Comparison of ENCODE assay signal across 9 mouse cellular contexts in the genomic region with DNA sequence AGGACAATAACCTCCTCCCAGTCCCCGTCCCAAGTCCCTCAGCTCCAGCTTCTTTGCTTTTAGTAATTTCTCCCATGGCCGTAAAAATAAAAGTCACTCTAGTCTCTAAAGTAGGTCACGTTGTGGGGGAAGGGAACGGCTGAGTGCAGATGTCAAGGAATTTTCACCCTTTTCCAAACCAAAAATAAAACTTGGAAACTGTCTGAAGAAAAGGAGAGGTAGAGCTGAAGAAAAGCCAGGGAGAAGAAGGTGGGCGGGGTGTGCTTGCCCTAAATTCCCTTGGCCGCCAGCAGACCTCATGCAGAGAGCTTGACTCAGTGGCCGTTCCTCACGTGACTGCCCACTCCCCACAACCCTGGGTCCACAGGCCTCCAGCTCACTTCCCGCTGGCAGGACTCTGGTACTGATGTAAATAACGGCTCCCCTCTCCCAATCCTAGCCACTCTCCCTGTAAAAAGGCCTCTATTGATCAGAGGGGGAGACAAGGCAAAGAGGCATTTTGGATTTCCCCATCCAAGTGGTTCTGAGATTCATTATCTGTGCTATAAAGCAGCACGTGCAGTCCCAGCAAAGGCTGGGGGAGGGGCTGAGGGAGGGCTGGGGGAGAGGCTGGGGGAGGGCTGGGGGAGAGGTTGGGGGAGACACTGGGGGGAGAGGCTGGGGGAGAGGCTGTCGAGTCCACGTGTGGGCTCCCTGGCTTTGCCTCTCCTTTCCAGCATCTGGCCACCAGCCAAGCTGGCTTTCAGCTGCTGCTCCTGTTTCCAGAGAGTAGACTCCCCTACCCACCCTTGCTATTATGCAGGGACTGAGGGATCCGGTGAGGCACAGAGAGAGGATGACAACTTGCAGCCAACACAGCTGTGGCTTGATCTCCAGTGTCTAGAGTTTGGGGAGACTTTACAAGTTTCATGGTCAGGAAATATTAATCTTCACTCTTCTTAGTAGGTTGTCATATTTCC. TPM values are rescaled to one million over a fixed set of nuclear protein-coding genes. Genes with fewer than 3 reads are reported as not detected.
DNase-seq lines count a peak whose midpoint lies in the region; ATAC-seq lines count a peak whose summit lies in the region.
"Had no signal": no experiment of that assay in that cellular context is flagged by ENCODE, and none has a peak within 500 bp of the region (broad histone marks: within the 10 kb centered on the region; RNA-seq: fewer than 3 reads in every experiment).

No protein-coding gene starts in this region.

- peaks cover 52% of the 10 kb centered on the region for H3K4me1 ChIP-seq in forebrain, embryonic 12.5 days
- H3K4me1 ChIP-seq in hindbrain, embryonic 12.5 days: peaks cover 35% of the 10 kb centered on the region
- H3K4me1 ChIP-seq in limb, embryonic 10.5 days: peaks cover 53% of the 10 kb centered on the region

- ATAC-seq in forebrain, embryonic 12.5 days (ENCODE audit: low FRiP score): peak; percentile 84
- ATAC-seq in hindbrain, embryonic 12.5 days (ENCODE audit: low FRiP score): peak; percentile 81

- no peaks in the 10 kb centered on the region for H3K9me3 ChIP-seq in forebrain, embryonic 12.5 days
- no peaks in the 10 kb centered on the region for H3K9me3 ChIP-seq in hindbrain, embryonic 12.5 days (replicated peaks)
- H3K9me3 ChIP-seq in limb, embryonic 10.5 days (replicated peaks): no peaks in the 10 kb centered on the region

- H3K27ac ChIP-seq in forebrain, embryonic 12.5 days: peak overlapping the region; percentile 81
- H3K27ac ChIP-seq in hindbrain, embryonic 12.5 days: peak overlapping the region; percentile 77
- peak overlapping the region; percentile 84 for H3K27ac ChIP-seq in limb, embryonic 10.5 days

- H3K27me3 ChIP-seq in forebrain, embryonic 12.5 days: no peaks in the 10 kb centered on the region
- H3K27me3 ChIP-seq in hindbrain, embryonic 12.5 days: no peaks in the 10 kb centered on the region
- H3K27me3 ChIP-seq in limb, embryonic 10.5 days (ENCODE audit: low read depth, poor library complexity, severe bottlenecking): no peaks in the 10 kb centered on the region

- H3K9ac ChIP-seq in forebrain, embryonic 12.5 days: no peak overlapping the region
- no peak overlapping the region for H3K9ac ChIP-seq in hindbrain, embryonic 12.5 days

- 17% methylated on average over 14 of the region's 14 CpGs for WGBS in forebrain, embryonic 12.5 days
- WGBS in hindbrain, embryonic 12.5 days: 19% methylated on average over 14 of the region's 14 CpGs
- 24% methylated on average over 14 of the region's 14 CpGs for WGBS in limb, embryonic 10.5 days

- H3K4me2 ChIP-seq in forebrain, embryonic 12.5 days: 0 out of 2 replicates have a peak overlapping the region, but pooled peaks have one; percentile 10
- H3K4me2 ChIP-seq in hindbrain, embryonic 12.5 days (replicated peaks): no peak overlapping the region; the same call in 1 of the 2 replicates

- no peak overlapping the region for H3K4me3 ChIP-seq in forebrain, embryonic 12.5 days (replicated peaks)
- H3K4me3 ChIP-seq in hindbrain, embryonic 12.5 days: no peak overlapping the region
- H3K4me3 ChIP-seq in limb, embryonic 10.5 days: peak overlapping the region; percentile 16; the same call in 1 of the 2 replicates
- H3K4me3 ChIP-seq: erythroblast, embryonic 14.5 days had no signal

- peak; percentile 65 for DNase-seq in adrenal gland, adult 2 months
- no peak for DNase-seq in adrenal gland, adult 8-10 months
- peak; percentile 75 for DNase-seq in 3T3-L1 (ENCODE audit: low read depth, low spot score)
- DNase-seq in limb, embryonic 10.5 days (ENCODE audit: low spot score): peak; percentile 60
- peak; percentile 31 for DNase-seq in ovary, adult 18-20 months (ENCODE audit: low spot score)
- no peak for DNase-seq in thymus, postnatal 0 days (ENCODE audit: low spot score)

- 0 out of 2 replicates have a peak, but pooled peaks cover 3% of the 10 kb centered on the region for H3K36me3 ChIP-seq in forebrain, embryonic 12.5 days (replicated peaks)
- H3K36me3 ChIP-seq in hindbrain, embryonic 12.5 days: no peaks in the 10 kb centered on the region
- H3K36me3 ChIP-seq in limb, embryonic 10.5 days: peaks cover 11% of the 10 kb centered on the region

RNA-seq across cellular contexts. Expression of gene Ier5, which starts 7.3 kb away (rescaled TPM):
- 10 to 100 TPM in 1 of 2 experiments, 1 to 10 TPM in 1; 6.3 to 10.7 TPM for total RNA-seq in adrenal gland, adult 2 months (2021)
- 13.9 and 21.4 TPM in 2 replicates for polyA plus RNA-seq in adrenal gland, adult 2 months (2012; rRNA removed)
- 10 to 100 TPM in 3 of 4 experiments, 1 to 10 TPM in 1; 7.8 to 11.9 (median 11.2) TPM for total RNA-seq in adrenal gland, adult 8-10 months (2022)
- polyA plus RNA-seq in forebrain, embryonic 12.5 days (2016; fragmentation: Nextera tagmentation; extraction: Ambion mirVana): 15.2 and 19.2 TPM in 2 replicates
- 16.5 and 17.7 TPM in 2 replicates for polyA plus RNA-seq in hindbrain, embryonic 12.5 days (2016; fragmentation: Nextera tagmentation; extraction: Ambion mirVana)
- 4.5 and 6.9 TPM in 2 replicates for polyA plus RNA-seq in limb, embryonic 10.5 days (2016; fragmentation: Nextera tagmentation; extraction: Ambion mirVana)
- polyA plus RNA-seq in thymus, postnatal 0 days (2015; fragmentation: Nextera tagmentation; extraction: Ambion mirVana): 6.4 and 10.8 TPM in 2 replicates

RNA-seq across cellular contexts. Expression of gene Mr1, which starts 54.5 kb away (rescaled TPM):
- total RNA-seq in adrenal gland, adult 2 months (2021): 10 to 100 TPM; 29.2 to 30.6 TPM
- 3.8 and 4.4 TPM in 2 replicates for polyA plus RNA-seq in adrenal gland, adult 2 months (2012; rRNA removed)
- total RNA-seq in adrenal gland, adult 8-10 months (2022): 10 to 100 TPM; 34.4 to 41.2 (median 40.1) TPM
- 0.85 and 1.3 TPM in 2 replicates for polyA plus RNA-seq in forebrain, embryonic 12.5 days (2016; fragmentation: Nextera tagmentation; extraction: Ambion mirVana)
- polyA plus RNA-seq in hindbrain, embryonic 12.5 days (2016; fragmentation: Nextera tagmentation; extraction: Ambion mirVana): 2.1 and 2.4 TPM in 2 replicates
- polyA plus RNA-seq in limb, embryonic 10.5 days (2016; fragmentation: Nextera tagmentation; extraction: Ambion mirVana): 0.62 and 1.5 TPM in 2 replicates
- 31.1 and 34.0 TPM in 2 replicates for polyA plus RNA-seq in thymus, postnatal 0 days (2015; fragmentation: Nextera tagmentation; extraction: Ambion mirVana)
- polyA plus RNA-seq: erythroblast, embryonic 14.5 days had no signal

Comparison
In these comparisons a context has a peak if more than half of its experiments do, and no peak if none do; other contexts are left out.
1. DNase-seq: peak in adrenal gland, adult 2 months (single experiment), 3T3-L1 (single experiment), limb, embryonic 10.5 days (single experiment) and ovary, adult 18-20 months (single experiment); none in adrenal gland, adult 8-10 months (single experiment) and thymus, postnatal 0 days (single experiment).
2. Peak in every context shown above with its lines, with median percentiles within 50 percentile points of each other: H3K27ac ChIP-seq.